Mouse (Mus musculus) heart, postnatal 36 days (tissue): ENCODE measurements around the gene Pnkd. TPM values are rescaled to one million over a fixed set of nuclear protein-coding genes. Genes with fewer than 3 reads are reported as not detected.
A peak's percentile ranks its signal among the peaks of the same experiment; 100 is the strongest.
"Not testable (repeated sequence)": the region's sequence is repeated elsewhere in the genome, so short reads cannot be mapped to it uniquely, and the experiment has no call there.

Source experiments
- DNase-seq, 2 experiments: peaks; one replicate each; pipeline ENCODE4 v3.0.0; 2021 to 2022
- intact Hi-C: fragments of 180-260 bp; cut with DNase I; formaldehyde crosslinking; loops from one replicate; pipeline ENCODE4 v1.15.1; 2025
- total RNA-seq, 2 experiments: library from RNA; stranded (reverse); gene quantifications; 2 replicates each; pipeline ENCODE4 v1.2.3; 2021

Gene Pnkd
- total RNA-seq, 2 experiments from 2014 or later: 145 to 159 TPM

DNA sequence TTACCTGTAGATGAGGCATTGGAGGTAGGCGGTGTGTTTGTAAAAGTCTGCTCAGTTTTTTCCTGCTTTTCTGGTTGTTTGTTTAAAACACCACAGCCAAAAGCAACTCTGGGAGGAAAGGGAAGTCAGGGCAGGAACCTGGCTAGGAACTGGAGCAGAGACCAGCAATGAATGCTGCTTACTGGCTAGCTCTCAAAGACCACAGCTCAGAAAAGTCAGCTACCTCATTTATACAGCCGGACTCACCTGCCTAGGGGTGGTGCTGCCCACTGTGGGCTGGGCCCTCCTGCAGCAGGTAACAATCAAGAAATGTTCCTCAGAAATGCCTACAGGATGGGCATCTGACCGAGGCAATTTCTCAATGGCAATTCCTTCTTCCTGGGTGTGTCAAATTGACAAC lies 30.1 kb downstream of the Pnkd start:
- DNase-seq: no peak

DNA sequence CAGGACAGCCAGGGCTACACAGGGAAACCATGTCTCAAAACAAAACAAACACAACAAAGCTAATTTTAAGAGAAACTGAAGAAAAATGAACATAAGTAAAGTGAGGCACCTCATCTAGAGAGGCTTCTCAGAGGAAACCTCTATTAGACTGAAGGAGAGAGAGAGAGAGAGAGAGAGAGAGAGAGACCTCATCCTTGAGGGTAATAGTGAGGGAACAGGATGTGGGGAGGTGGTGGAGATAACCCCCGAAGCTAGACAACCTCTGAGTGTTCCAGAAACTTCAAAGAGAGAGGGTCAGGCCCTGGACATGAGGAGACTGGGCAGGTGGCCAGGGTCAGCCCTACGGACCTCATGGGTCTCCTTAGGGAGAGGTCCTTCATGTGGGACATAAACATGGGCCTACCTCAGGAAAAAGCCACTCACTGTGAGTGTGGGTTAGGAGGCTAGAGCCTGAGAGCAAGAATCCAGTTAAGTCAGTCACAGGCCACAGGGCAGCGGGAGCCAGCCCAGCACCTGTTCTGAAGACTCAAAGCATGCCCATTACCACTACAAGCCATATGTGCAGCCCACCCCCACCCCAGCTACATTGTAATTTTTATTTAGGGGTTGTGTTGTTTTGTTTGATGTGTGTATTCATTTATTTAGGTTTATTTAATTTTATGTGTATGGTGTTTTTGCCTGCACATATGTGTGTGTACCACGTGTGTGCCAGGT lies 31.5 kb downstream of the Pnkd start:
- no peak for DNase-seq

More for the DNA sequence above, 30.1 kb downstream of the Pnkd start:
- intact Hi-C loops: no loop called here

DNA sequence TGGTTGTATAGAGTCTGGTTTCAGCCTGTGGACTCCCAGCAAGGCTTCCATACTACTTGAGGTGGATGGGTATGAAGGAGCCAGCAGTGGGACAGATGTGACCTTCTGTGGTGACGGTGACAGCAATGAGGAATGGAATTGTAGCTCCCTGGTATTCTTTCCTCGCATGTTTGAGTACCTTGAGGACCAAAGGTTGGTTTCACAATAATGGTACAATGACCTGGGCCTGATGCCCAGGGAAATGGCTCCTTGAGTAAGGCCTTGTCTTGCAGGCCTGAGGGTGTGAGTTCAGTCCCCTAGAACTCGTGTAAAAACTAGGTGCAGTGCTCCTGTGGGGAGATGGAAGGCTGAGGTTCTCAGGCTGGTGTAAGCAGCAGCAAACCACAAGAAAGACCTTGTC lies 34.0 kb downstream of the Pnkd start:
- intact Hi-C loops: no loop called here

More for the DNA sequence above, 31.5 kb downstream of the Pnkd start:
- intact Hi-C loops: no loop called here

DNA sequence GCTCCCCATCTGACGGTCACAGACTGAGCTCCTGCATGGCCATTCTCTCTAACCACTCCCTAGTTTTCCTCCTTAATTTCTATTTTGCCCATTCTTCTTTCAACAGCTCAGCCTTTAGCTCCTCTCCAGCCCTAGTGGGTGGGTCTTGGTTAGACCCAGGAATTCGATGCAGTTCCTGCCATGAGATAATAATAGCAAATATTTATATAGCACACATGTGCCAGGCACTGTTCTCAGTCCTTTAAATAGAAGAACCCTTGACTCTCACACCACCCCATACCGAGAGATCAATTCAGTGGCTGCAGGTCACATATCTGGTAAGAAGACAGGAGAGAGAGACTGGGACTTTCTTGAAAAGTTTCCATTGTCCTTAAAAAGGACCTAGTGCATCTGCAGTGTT lies 36.7 kb downstream of the Pnkd start:
- intact Hi-C loops: no loop called here
- DNase-seq: no peak

More for the DNA sequence above, 34.0 kb downstream of the Pnkd start:
- no peak for DNase-seq

DNA sequence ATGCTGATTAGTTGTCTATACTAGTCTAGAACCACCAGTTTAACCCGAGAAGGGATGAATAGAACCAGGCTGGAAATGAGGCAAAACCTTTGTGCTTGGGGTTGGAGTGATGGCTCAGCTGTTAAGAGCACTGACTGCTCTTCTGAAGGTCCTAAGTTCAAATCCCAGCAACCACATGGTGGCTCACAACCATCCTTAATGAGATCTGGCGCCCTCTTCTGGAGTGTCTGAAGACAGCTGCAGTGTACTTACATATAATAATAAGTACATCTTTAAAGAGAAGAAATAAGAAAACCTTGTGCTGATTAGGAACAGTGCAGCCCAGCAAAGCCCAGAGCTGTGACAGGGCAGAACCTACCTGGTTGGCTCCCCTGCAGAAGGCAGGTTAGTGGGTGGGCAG lies 42.2 kb downstream of the Pnkd start:
- DNase-seq, intact Hi-C loops: not testable (repeated sequence)

DNA sequence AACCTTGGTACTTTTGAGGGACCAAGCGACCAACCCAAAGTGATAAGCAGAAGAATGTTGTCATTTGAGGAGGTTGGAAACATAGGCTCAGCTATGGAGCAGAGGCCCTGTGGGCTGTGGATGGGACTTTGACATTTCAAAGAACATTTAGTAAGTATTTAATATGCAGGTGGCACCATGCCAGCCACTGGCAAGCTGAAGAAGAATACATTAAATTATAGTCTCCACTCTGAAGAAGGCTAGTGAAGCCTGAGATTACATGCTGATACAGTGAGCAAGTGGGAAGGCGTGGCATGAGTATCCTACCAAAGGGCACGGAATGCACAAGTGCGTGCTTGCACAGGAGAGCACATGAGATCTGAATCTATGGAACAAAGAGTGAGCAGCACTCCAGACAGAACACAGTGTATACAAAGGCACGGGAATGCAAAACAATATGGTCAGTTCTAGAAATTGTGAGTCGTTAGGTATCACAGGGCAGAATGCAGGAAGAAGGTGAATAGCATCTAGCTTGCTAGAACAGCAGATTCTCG lies 45.2 kb downstream of the Pnkd start:
- intact Hi-C loops: loop anchor here (2.0 kb wide), 1 partner anchor 43 kb away; no protein-coding TSS in a partner anchor
- DNase-seq: no peak

DNA sequence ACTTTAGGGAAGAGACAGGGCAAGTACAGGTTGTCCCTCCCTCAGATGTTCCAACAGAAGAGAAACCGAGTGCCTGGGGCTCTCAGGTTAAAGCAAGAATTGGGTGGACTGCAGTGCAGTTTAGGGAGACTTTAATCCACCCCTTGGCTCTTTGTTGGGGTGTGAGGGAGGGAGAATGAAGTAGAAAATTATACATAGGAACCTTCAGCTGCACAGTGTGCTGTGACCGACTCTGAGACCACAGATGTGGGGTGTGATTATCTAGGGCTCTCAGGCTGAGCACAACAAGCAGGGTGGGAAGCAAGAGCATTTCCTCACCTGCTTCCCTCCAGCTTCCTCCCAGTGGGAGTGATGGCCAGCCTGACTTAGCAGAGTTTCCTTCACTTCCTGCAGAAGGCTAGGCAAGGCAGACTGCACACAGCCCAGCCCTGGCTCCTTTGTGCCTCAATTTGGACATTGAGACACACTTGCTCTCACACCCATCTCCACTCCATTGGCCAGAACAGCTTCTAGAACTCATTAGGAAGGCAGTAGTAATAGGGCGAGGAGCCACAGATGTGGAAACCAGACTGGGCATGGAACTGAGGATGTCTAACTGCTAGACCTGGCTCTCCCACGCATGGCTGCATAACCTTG lies 46.4 kb downstream of the Pnkd start:
- intact Hi-C loops: loop anchor here (2.0 kb wide), 1 partner anchor 44 kb away; no protein-coding TSS in a partner anchor
- DNase-seq: peak; percentile 42 to 45

DNA sequence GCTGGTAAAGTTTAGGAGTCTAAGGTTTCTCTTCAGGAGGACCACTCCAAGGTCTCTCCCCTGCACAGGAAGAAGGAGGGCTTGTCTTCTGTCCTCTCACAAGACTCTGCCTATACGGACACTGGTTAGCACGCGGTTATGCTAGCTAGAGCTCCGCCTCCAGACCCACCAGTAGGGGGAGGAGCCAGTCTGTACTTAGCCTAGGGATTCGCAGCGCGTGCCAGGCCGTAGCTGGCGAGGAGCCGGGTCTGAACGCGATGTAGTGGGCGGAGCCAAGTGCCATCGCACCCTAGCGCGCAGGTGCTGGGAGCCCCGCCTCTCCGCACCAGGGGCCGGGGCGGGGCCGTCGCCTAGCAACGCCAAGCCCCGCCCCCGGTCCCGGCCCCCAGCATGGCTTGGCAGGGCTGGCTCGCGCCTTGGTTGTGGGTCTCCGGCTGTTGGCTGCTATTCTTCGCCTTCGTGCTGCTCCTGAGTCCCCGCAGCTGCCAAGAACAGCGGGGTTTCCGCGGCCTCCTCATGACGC lies 47.6 kb downstream of the Pnkd start:
- intact Hi-C loops: loop anchor here (2.0 kb wide), 1 partner anchor 54 kb away; no protein-coding TSS in a partner anchor
- DNase-seq: peak; percentile 95 to 96

DNA sequence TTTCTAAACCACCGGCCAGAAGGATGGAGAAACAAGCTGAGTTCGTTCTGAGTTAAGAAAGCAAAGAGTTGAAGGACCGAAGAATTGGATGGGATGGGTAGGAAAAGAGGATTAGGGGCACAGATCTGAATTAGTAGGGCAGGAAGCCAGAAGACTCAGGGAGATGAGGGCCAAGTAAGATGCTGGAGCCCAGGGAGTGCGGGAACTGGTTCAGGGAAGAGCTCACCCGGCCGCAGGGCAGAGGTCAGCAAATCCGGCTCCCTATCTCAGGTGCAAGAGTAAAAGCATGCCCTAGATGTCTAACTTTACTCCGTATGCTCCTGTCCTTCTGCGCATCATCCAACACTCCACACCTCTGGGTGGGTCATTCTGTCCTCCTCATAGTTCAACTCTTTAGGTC lies 48.2 kb downstream of the Pnkd start:
- intact Hi-C loops: loop anchor here (2.0 kb wide), 1 partner anchor 54 kb away; no protein-coding TSS in a partner anchor
- DNase-seq: no peak

DNA sequence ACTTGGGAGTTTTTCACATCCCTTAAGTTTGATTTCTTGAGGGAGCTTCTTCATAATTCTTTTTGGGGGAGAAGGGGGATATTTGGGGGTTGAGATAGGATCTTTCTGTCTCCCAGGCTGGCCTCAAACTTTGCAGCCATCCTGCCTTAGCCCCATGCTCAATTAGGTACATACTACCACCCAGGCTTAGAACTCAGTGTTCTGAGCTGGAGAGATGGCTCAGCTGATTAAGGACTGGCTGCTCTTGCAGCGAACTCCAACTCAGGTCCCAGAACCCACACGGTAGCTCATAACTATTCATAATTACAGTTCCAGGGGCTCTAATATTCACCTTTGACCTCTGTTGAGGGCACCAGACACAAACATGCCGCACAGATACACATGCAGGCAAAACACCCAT lies 49.9 kb downstream of the Pnkd start:
- DNase-seq: no peak
- intact Hi-C loops: no loop called here

DNA sequence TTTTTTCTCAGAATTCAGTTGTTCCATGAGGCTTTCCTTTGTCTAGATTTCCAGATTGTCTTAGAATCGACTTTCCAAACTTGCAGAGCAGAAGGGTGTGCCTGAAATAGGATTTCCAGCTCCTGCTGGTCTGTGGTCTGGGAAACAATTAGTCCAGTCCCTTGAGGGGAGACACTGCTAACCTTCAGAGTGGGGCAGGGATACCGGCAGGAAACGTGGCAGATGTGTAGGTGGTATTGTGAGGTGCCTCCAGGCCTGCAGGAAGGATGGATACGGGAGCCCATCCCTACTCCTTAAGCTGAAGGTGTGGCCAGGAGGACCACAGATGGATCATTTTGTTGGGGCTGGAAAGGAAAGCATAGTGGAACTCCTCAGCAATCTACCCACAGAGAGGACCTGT lies 50.3 kb downstream of the Pnkd start:
- peak in 1 of 2 experiments; percentile 23 for DNase-seq
- intact Hi-C loops: no loop called here

DNA sequence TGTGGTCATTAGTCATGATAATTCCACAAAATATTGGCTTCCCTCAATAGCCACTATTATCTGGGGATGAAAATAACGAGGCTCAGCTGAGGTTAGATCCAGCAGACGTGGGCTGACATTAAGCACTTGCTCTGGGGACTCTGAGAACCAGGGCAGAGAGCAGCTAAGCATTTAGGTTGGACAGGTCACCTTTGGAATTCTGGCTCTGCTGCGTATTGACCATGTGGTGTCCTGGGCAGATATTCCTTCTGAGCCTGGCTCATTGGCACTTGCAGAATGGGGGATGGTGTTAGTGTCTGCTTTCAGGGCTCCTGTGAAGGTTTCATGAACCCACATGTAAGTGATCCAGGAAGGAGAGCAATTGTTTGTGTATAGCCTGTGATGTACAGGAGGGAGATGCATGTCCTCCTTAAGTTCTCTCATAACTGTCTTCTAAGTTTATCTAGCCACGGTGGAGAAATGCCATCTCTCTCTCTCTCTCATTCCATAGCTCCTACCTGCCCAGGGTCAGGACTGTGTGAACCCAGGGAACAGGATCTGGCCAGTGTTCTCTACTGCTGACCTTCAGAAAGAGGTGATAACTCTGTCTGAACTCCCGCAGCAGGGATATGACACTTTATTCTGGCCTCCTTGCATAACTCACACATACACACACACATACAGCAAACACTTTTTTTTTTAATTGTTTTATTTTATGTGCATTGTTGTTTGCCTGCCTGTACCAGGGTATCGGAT lies 50.9 kb downstream of the Pnkd start:
- DNase-seq: peak in 1 of 2 experiments; percentile 32
- intact Hi-C loops: no loop called here

DNA sequence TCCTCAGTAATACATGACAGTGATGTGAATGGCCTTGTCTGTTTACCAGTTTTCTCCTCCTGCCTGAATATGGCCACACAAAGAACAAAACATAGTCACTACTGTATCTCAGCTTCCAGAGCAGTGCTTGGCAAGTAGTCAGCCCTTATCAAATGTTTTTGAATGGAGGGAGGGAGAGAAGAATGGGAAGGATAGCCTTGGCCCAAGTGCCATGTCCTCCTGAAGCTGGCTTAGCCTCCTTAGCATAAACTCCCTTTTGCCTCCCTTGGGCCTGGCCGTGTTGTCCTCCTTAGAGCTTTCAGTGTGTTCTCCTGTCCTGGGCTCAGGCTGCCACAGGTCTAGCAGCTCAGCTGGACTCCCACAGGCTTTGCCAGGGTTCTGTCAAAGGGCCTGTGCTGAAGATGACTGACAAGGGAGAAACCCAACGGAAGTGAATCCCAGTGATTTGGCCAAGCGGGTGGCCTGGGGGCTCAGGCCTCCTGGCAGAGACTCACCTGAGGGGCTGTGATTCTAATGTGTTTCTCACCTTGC lies 52.6 kb downstream of the Pnkd start:
- intact Hi-C loops: no loop called here
- no peak for DNase-seq

DNA sequence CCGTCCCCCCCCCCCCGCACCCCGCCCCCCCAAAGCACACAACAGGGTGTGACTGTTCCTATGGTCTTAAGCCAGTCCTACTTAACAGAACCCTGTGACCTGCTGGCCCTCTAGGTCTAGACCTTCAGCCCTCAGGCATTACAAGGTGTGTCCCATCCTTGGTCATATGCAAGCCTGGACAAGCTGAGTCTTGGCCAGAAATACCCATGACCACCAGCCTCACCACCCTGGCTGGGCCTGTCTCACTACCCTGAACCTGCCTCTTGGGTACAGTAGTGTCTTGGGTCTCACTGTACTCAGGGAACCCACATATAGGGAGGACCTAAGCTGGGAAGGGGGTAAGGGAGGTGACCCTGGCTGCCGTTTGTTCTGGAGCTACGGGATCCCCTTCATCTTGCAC lies 53.3 kb downstream of the Pnkd start:
- DNase-seq: no peak
- intact Hi-C loops: no loop called here

DNA sequence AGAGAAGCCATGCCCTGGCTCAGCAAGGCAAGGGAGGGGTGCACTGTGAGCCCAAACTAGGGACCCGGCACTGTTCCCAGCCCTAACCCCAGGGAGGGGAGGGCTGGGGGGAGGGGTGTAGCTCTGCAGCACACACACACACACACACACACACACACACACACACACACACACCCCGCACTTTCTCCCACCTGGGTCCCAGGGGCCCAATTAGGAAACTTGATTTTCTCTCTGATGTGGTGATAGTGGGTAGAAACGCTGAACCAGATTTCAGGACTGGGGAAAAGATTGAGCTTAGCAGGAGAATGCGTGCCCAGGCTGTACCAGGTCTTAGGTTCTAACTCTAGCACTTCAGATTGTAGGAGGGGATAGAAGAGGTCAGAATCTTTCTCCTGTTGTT lies 53.9 kb downstream of the Pnkd start:
- intact Hi-C loops: no loop called here
- no peak for DNase-seq

DNA sequence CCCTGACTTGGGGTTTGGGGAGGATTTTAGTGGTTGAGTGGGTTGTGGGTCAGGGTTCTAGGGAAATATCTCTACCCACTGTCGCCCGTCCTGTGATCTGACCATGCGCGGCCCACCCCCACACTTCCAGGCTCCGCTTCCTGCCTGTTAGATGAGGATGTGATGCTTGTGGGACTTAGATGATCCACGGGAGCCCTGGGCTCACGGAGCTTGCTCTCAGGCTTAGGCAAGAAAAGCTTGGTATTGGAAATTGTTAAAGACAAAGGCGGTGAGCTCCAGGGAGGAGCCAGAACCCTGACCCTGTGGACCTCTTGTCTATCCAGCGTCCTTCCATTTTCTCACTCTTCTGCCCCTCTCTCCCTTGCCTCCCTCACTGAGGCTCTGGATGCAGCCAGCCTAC lies 55.2 kb downstream of the Pnkd start:
- intact Hi-C loops: no loop called here
- no peak for DNase-seq

DNA sequence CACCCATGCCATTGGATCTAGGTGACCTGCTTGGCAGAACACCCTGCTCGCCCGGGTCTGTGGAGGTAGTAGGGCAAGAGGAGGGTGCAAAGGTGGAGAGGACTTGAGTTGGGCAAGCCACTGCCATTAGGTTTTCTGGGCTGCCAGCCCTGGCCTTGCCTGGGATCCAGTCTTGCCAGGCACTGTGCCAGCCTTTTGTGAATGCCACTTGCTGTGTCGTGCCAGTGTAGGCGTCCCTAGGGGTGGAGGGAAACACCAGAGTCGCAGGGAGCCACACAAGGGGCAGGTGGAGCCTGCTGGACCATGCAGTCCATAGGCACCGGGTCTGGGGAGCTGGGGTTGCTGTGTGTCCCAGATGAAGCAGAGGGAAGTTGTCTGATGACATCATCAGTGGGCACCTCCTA lies 55.6 kb downstream of the Pnkd start:
- peak; percentile 65 to 66 for DNase-seq
- intact Hi-C loops: no loop called here

DNA sequence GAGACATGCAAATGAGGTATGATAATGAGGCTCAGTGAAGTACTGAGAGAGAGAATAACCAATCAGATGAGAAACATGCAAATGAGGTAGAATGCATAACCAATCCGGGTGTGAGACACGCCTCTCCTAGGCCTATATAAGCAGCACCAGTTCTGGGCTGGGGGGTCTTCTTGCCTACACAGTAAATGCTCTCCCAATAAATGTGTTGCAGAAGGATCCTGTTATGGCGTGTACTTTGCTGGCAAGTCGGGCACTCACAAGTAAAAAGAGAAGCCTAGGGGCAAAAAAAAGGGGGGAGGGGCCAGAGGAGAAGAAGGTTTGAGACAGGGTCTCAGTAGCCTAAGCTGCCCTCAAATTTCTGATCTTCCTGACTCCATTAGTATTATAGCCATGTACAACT lies 56.3 kb downstream of the Pnkd start:
- intact Hi-C loops, DNase-seq: not testable (repeated sequence)

DNA sequence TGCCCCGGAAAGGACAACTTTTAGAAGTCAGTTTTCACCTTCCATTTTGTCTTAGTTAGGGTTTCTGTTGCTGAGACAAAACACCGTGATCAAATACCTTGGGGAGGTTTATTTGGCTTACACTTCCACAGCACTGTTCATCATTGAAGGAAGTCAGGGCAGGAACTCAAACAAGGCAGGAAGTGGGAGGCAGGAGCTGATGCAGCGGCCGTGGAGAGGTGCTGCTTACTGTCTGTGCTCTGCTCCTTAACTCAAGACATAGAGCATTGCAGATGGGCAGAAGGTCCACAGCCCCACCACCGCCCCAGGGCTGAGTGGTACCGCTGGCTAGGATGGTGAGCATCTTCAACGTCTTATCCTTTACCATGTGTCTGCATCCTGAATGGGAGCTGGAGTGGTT lies 57.2 kb downstream of the Pnkd start:
- no peak for DNase-seq
- intact Hi-C loops: loop anchor here (2.0 kb wide), 1 partner anchor 19 kb away; no protein-coding TSS in a partner anchor

DNA sequence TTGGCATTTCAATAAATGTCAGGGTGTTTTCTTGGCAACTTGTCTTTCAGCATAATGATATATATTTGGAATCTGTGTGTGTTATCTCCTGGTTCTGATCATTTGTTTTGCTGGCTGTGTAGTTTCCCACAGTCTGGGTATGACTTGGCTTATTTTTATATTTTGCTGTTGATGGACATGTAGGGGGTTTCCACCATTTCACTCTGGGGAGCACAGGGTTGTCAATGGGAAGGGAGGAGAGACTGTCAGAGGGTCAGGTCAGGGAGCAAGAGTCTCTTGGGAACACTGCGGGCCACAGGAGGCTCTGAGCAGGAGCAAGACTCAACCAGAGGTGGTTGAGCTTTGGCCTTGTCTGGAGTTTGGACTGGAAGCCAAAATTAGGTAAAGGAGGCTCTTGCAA lies 57.6 kb downstream of the Pnkd start:
- DNase-seq: no peak

More for the DNA sequence above, 57.6 kb downstream of the Pnkd start:
- intact Hi-C loops: loop anchor here (2.0 kb wide), 1 partner anchor 18 kb away; no protein-coding TSS in a partner anchor
